Mouse (Mus musculus) stomach, postnatal 0 days (tissue): ENCODE data around the gene Ccm2. TPM values are rescaled to one million over a fixed set of nuclear protein-coding genes. Genes with fewer than 3 reads are reported as not detected.

ENCODE experiments used
- ATAC-seq: fragments of 200-750 bp; cut with Nextera tagmentation; 2 replicates; pipeline ENCODE4 v1.8.0; 2017; ENCODE audit not compliant: low FRiP score, low TSS enrichment
- DNase-seq: peaks from one replicate; pipeline ENCODE4 v3.0.0-alpha.2; 2016; ENCODE audit warnings: low spot score
- H3K27ac ChIP-seq: fragments of 300-500 bp; sonication (generic); replicated peaks from 2 replicates; pipeline ENCODE4 v1.5.1; 2014; ENCODE audit warnings: mild to moderate bottlenecking, control low read depth
- H3K27me3 ChIP-seq: fragments of 300-500 bp; sonication (generic); 2 replicates; pipeline ENCODE4 v1.6.1; 2014; ENCODE audit warnings: low read length; ENCODE audit not compliant: control insufficient read depth, insufficient read depth
- H3K36me3 ChIP-seq: fragments of 300-500 bp; sonication (generic); 2 replicates; pipeline ENCODE4 v1.6.1; 2014; ENCODE audit warnings: low read length, mixed read lengths; ENCODE audit not compliant: control insufficient read depth, insufficient read depth
- H3K4me1 ChIP-seq: fragments of 300-500 bp; sonication (generic); replicated peaks from 2 replicates; pipeline ENCODE4 v1.6.1; 2014; ENCODE audit warnings: antibody characterized with exemption; ENCODE audit not compliant: control insufficient read depth, insufficient read depth
- H3K4me2 ChIP-seq: fragments of 300-500 bp; sonication (generic); replicated peaks from 2 replicates; pipeline ENCODE4 v1.6.1; 2014; ENCODE audit warnings: low read depth, mild to moderate bottlenecking, control low read depth, moderate library complexity
- H3K4me3 ChIP-seq: fragments of 300-500 bp; sonication (generic); 2 replicates; pipeline ENCODE4 v1.5.1; 2014; ENCODE audit warnings: low read depth, low read length, control low read depth
- H3K9ac ChIP-seq: fragments of 300-500 bp; sonication (generic); 2 replicates; pipeline ENCODE4 v1.6.1; 2014; ENCODE audit warnings: mild to moderate bottlenecking, low read length, control low read depth, mixed read lengths
- H3K9me3 ChIP-seq: fragments of 300-500 bp; sonication (generic); 2 replicates; pipeline ENCODE4 v1.6.1; 2016; ENCODE audit warnings: low read length; ENCODE audit not compliant: control insufficient read depth
- CTCF ChIP-seq: IDR thresholded peaks from 2 replicates; pipeline ENCODE4 v1.5.1; 2016; ENCODE audit warnings: antibody characterized with exemption, low read depth, mild to moderate bottlenecking, moderate library complexity
- EP300 ChIP-seq: optimal IDR thresholded peaks from 2 replicates; pipeline ENCODE3; 2016; ENCODE audit warnings: antibody characterized with exemption
- WGBS: fragments of 180-500 bp; shearing (Covaris S2); extraction: QIAGEN DNeasy Blood & Tissue Kit; methylation state at CpG from one replicate; pipeline ENCODE4 v1.1.7; 2014; 5-methylcytosine and 5-hydroxymethylcytosine counted together
- polyA plus RNA-seq: library from polyadenylated mRNA; unstranded; fragments of >200 nt; fragmentation: Nextera tagmentation; extraction: Ambion mirVana; gene quantifications from 2 replicates; pipeline ENCODE4 v1.2.1, GENCODE M21; 2015

Ccm2 gene
- polyA plus RNA-seq, 1 experiment from 2014 or later = 45.7 TPM

GRCm38 (mm10) chr11:6558234-6558633 is 11.5 kb downstream of the Ccm2 start:
- Histone ChIP-seq H3K27ac (no peak overlapping the region), H3K36me3 (no peaks in the 10 kb centered on the region), H3K4me3 (no peak overlapping the region), H3K9me3 (no peaks in the 10 kb centered on the region), H3K4me2 (no peak overlapping the region), H3K27me3 (no peaks in the 10 kb centered on the region), H3K4me1 (no peaks in the 10 kb centered on the region; the same call in 1 of the 2 replicates), H3K9ac (no peak overlapping the region)
- WGBS = 64% methylated on average over 3 of the region's 3 CpGs
- no peak for ATAC-seq
- TF ChIP-seq CTCF (no peak; the same call in 1 of the 2 replicates), EP300 (no peak)
- DNase-seq = no peak

GRCm38 (mm10) chr11:6559996-6560395 is 13.3 kb downstream of the Ccm2 start:
- 92% methylated on average over 2 of the region's 2 CpGs for WGBS
- Histone ChIP-seq H3K4me3 (no peak overlapping the region), H3K9ac (no peak overlapping the region), H3K4me2 (no peak overlapping the region), H3K9me3 (no peaks in the 10 kb centered on the region), H3K27ac (no peak overlapping the region), H3K4me1 (no peaks in the 10 kb centered on the region), H3K36me3 (no peaks in the 10 kb centered on the region), H3K27me3 (no peaks in the 10 kb centered on the region)
- no peak for DNase-seq
- no peak for TF ChIP-seq EP300
- TF ChIP-seq CTCF = no peak
- no peak for ATAC-seq

- H3K36me3 ChIP-seq = no peaks in the 10 kb centered on the region
- ATAC-seq (peak; percentile 59; the same call in 1 of the 2 replicates), DNase-seq (no peak)
- H3K27me3 ChIP-seq = no peaks in the 10 kb centered on the region
- TF ChIP-seq CTCF = no peak
- TF ChIP-seq EP300 = no peak
- H3K4me1 ChIP-seq = no peaks in the 10 kb centered on the region
- no peaks in the 10 kb centered on the region for H3K9me3 ChIP-seq
- WGBS = 65% methylated on average over 13 of the region's 13 CpGs
- H3K4me2 ChIP-seq = peak overlapping the region; percentile 33
- peak overlapping the region; percentile 84 for H3K27ac ChIP-seq
- peak overlapping the region; percentile 17; the same call in 1 of the 2 replicates for H3K4me3 ChIP-seq
- H3K9ac ChIP-seq = no peak overlapping the region
Observed at GRCm38 (mm10) chr11:6560655-6561360, 14.1 kb downstream of the Ccm2 start.

- Histone ChIP-seq H3K4me2 (peak overlapping the region; percentile 33), H3K4me3 (peak overlapping the region; percentile 17), H3K36me3 (no peaks in the 10 kb centered on the region), H3K9me3 (no peaks in the 10 kb centered on the region), H3K9ac (no peak overlapping the region; the same call in 1 of the 2 replicates), H3K4me1 (no peaks in the 10 kb centered on the region), H3K27me3 (no peaks in the 10 kb centered on the region), H3K27ac (peak overlapping the region; percentile 84)
- WGBS = 79% methylated on average over 4 of the region's 4 CpGs
- ATAC-seq = no peak
- TF ChIP-seq EP300 (no peak), CTCF (no peak)
- DNase-seq = no peak
Observed at GRCm38 (mm10) chr11:6561474-6561873, 14.8 kb downstream of the Ccm2 start.

GRCm38 (mm10) chr11:6562359-6562758 is 15.7 kb downstream of the Ccm2 start:
- Histone ChIP-seq H3K4me3 (no peak overlapping the region), H3K36me3 (no peaks in the 10 kb centered on the region), H3K9me3 (no peaks in the 10 kb centered on the region), H3K4me1 (no peaks in the 10 kb centered on the region), H3K27ac (peak overlapping the region; percentile 58; the same call in 1 of the 2 replicates), H3K9ac (0 out of 2 replicates have a peak overlapping the region, but pooled peaks have one; percentile 8), H3K27me3 (no peaks in the 10 kb centered on the region), H3K4me2 (no peak overlapping the region; the same call in 1 of the 2 replicates)
- TF ChIP-seq EP300 (no peak), CTCF (0 out of 2 replicates have a peak, but pooled peaks have one; percentile 2)
- 63% methylated on average over 6 of the region's 6 CpGs for WGBS
- DNase-seq = no peak
- peak; percentile 56; the same call in 1 of the 2 replicates for ATAC-seq

- Histone ChIP-seq H3K4me1 (no peaks in the 10 kb centered on the region), H3K4me3 (no peak overlapping the region), H3K36me3 (no peaks in the 10 kb centered on the region), H3K9me3 (no peaks in the 10 kb centered on the region), H3K27ac (no peak overlapping the region), H3K27me3 (no peaks in the 10 kb centered on the region), H3K9ac (no peak overlapping the region), H3K4me2 (no peak overlapping the region)
- no peak for DNase-seq
- ATAC-seq = no peak
- TF ChIP-seq CTCF (no peak), EP300 (no peak)
- 85% methylated on average over 4 of the region's 4 CpGs for WGBS
Observed at GRCm38 (mm10) chr11:6563201-6563600, 16.5 kb downstream of the Ccm2 start.
